Mouse (Mus musculus): ENCODE measurements around the gene Asb10.

- TF ChIP-seq CTCF (IDR thresholded peaks at IDR 0.05; ENCODE audit: low read depth, low read length) (peak; percentile 99), POLR2A (IDR thresholded peaks at IDR 0.05; ENCODE audit: borderline replicate concordance, low read depth, low read length) (no peak)
These were observed 10.6 kb downstream of the Asb10 start for GRCm38 (mm10) chr5:24530042-24530689.

Data from bone marrow macrophage, adult 2 months (primary cell).